Mouse (Mus musculus): ENCODE results near the gene Nyap1. TPM values are rescaled to one million over a fixed set of nuclear protein-coding genes. Genes with fewer than 3 reads are reported as not detected.
"Not testable (repeated sequence)": the region's sequence is repeated elsewhere in the genome, so short reads cannot be mapped to it uniquely, and the experiment has no call there.

Gene Nyap1
- polyA plus RNA-seq, 1 experiment from 2014 or later, result 5.1 TPM

- Histone ChIP-seq H3K4me1 (peaks cover 70% of the 10 kb centered on the region), H3K4me3 (peak overlapping the region; percentile 47), H3K27me3 (ENCODE audit: low read depth, poor library complexity, severe bottlenecking) (0 out of 2 replicates have a peak, but pooled peaks cover 4% of the 10 kb centered on the region), H3K9me3 (replicated peaks) (no peaks in the 10 kb centered on the region), H3K27ac (replicated peaks) (peak overlapping the region; percentile 97), H3K36me3 (peaks cover 81% of the 10 kb centered on the region)
- peak; percentile 95 for DNase-seq (ENCODE audit: low spot score)
- WGBS, result 65% methylated on average over 6 of the region's 6 CpGs
Observed at GRCm38 (mm10) chr5:137734289-137735061, 6.9 kb downstream of the Nyap1 start.

GRCm38 (mm10) chr5:137733638-137734288 is 7.6 kb downstream of the Nyap1 start:
- H3K4me1 ChIP-seq, result peaks cover 63% of the 10 kb centered on the region
- DNase-seq (ENCODE audit: low spot score), result peak; percentile 56
- H3K9me3 ChIP-seq (replicated peaks), result no peaks in the 10 kb centered on the region
- 0 out of 2 replicates have a peak, but pooled peaks cover 4% of the 10 kb centered on the region for H3K27me3 ChIP-seq (ENCODE audit: low read depth, poor library complexity, severe bottlenecking)
- 61% methylated on average over 12 of the region's 12 CpGs for WGBS
- peak overlapping the region; percentile 47 for H3K4me3 ChIP-seq
- peak overlapping the region; percentile 97 for H3K27ac ChIP-seq (replicated peaks)
- H3K36me3 ChIP-seq, result peaks cover 86% of the 10 kb centered on the region

GRCm38 (mm10) chr5:137726767-137727166 is 14.6 kb downstream of the Nyap1 start:
- H3K27ac ChIP-seq (replicated peaks), result no peak overlapping the region
- H3K36me3 ChIP-seq, result peaks cover 27% of the 10 kb centered on the region
- WGBS, result 84% methylated on average over 6 of the region's 6 CpGs
- H3K4me3 ChIP-seq, result no peak overlapping the region
- peaks cover 6% of the 10 kb centered on the region; the same call in 1 of the 2 replicates for H3K27me3 ChIP-seq (ENCODE audit: low read depth, poor library complexity, severe bottlenecking)
- H3K9me3 ChIP-seq (replicated peaks), result no peaks in the 10 kb centered on the region
- DNase-seq (ENCODE audit: low spot score), result no peak
- H3K4me1 ChIP-seq, result peaks cover 9% of the 10 kb centered on the region

GRCm38 (mm10) chr5:137723840-137724239 is 17.6 kb downstream of the Nyap1 start:
- H3K27ac ChIP-seq (replicated peaks), result no peak overlapping the region
- WGBS, result 90% methylated on average over 5 of the region's 5 CpGs
- peaks cover 3% of the 10 kb centered on the region; the same call in 1 of the 2 replicates for H3K27me3 ChIP-seq (ENCODE audit: low read depth, poor library complexity, severe bottlenecking)
- H3K36me3 ChIP-seq, result peaks cover 2% of the 10 kb centered on the region
- no peak for DNase-seq (ENCODE audit: low spot score)
- H3K4me3 ChIP-seq, result no peak overlapping the region
- no peaks in the 10 kb centered on the region for H3K9me3 ChIP-seq (replicated peaks)
- H3K4me1 ChIP-seq, result peaks cover 5% of the 10 kb centered on the region

- H3K27me3 ChIP-seq (ENCODE audit: low read depth, poor library complexity, severe bottlenecking); H3K27ac ChIP-seq (replicated peaks); DNase-seq (ENCODE audit: low spot score); H3K9me3 ChIP-seq (replicated peaks); H3K36me3 ChIP-seq; H3K4me1 ChIP-seq: not testable (repeated sequence)
- peak overlapping the region; percentile 21; the same call in 1 of the 2 replicates for H3K4me3 ChIP-seq
- 32% methylated on average over 10 of the region's 16 CpGs for WGBS
Observed at GRCm38 (mm10) chr5:137720558-137721164, 20.7 kb downstream of the Nyap1 start.

GRCm38 (mm10) chr5:137719088-137719487 is 22.3 kb downstream of the Nyap1 start:
- H3K4me1 ChIP-seq, result peaks cover 5% of the 10 kb centered on the region
- 89% methylated on average over 6 of the region's 6 CpGs for WGBS

GRCm38 (mm10) chr5:137718020-137718790 is 23.2 kb downstream of the Nyap1 start:
- WGBS, result 72% methylated on average over 8 of the region's 8 CpGs
- DNase-seq (ENCODE audit: low spot score), result no peak
- Histone ChIP-seq H3K9me3 (replicated peaks) (no peaks in the 10 kb centered on the region), H3K36me3 (no peaks in the 10 kb centered on the region), H3K4me1 (peaks cover 5% of the 10 kb centered on the region), H3K4me3 (no peak overlapping the region), H3K27ac (replicated peaks) (no peak overlapping the region), H3K27me3 (ENCODE audit: low read depth, poor library complexity, severe bottlenecking) (peaks cover 3% of the 10 kb centered on the region; the same call in 1 of the 2 replicates)

More at GRCm38 (mm10) chr5:137719088-137719487, 22.3 kb downstream of the Nyap1 start:
- DNase-seq (ENCODE audit: low spot score), result no peak
- Histone ChIP-seq H3K27ac (replicated peaks) (no peak overlapping the region), H3K27me3 (ENCODE audit: low read depth, poor library complexity, severe bottlenecking) (peaks cover 3% of the 10 kb centered on the region; the same call in 1 of the 2 replicates), H3K9me3 (replicated peaks) (no peaks in the 10 kb centered on the region), H3K36me3 (no peaks in the 10 kb centered on the region), H3K4me3 (no peak overlapping the region)

GRCm38 (mm10) chr5:137715685-137716084 is 25.7 kb downstream of the Nyap1 start:
- no peak overlapping the region for H3K27ac ChIP-seq (replicated peaks)
- 84% methylated on average over 8 of the region's 8 CpGs for WGBS

GRCm38 (mm10) chr5:137713454-137713853 is 28.0 kb downstream of the Nyap1 start:
- WGBS, result 88% methylated on average over 5 of the region's 5 CpGs
- no peak for DNase-seq (ENCODE audit: low spot score)
- no peaks in the 10 kb centered on the region for H3K4me1 ChIP-seq
- H3K9me3 ChIP-seq (replicated peaks), result no peaks in the 10 kb centered on the region
- no peak overlapping the region for H3K27ac ChIP-seq (replicated peaks)
- no peaks in the 10 kb centered on the region for H3K36me3 ChIP-seq
- H3K27me3 ChIP-seq (ENCODE audit: low read depth, poor library complexity, severe bottlenecking), result no peaks in the 10 kb centered on the region
- no peak overlapping the region for H3K4me3 ChIP-seq

More at GRCm38 (mm10) chr5:137715685-137716084, 25.7 kb downstream of the Nyap1 start:
- no peaks in the 10 kb centered on the region for H3K27me3 ChIP-seq (ENCODE audit: low read depth, poor library complexity, severe bottlenecking)
- no peaks in the 10 kb centered on the region for H3K36me3 ChIP-seq
- H3K9me3 ChIP-seq (replicated peaks), result no peaks in the 10 kb centered on the region
- no peak overlapping the region for H3K4me3 ChIP-seq
- H3K4me1 ChIP-seq, result peaks cover 4% of the 10 kb centered on the region
- DNase-seq (ENCODE audit: low spot score), result no peak

- H3K36me3 ChIP-seq, result no peaks in the 10 kb centered on the region
- WGBS, result 86% methylated on average over 12 of the region's 12 CpGs
- no peak overlapping the region for H3K4me3 ChIP-seq
- H3K4me1 ChIP-seq, result peaks cover 22% of the 10 kb centered on the region
- no peak overlapping the region for H3K27ac ChIP-seq (replicated peaks)
- H3K9me3 ChIP-seq (replicated peaks), result no peaks in the 10 kb centered on the region; the same call in 1 of the 2 replicates
- no peak for DNase-seq (ENCODE audit: low spot score)
- H3K27me3 ChIP-seq (ENCODE audit: low read depth, poor library complexity, severe bottlenecking), result no peaks in the 10 kb centered on the region
Observed at GRCm38 (mm10) chr5:137706913-137707633, 34.3 kb downstream of the Nyap1 start.

- H3K9me3 ChIP-seq (replicated peaks), result no peaks in the 10 kb centered on the region; the same call in 1 of the 2 replicates
- WGBS, result 76% methylated on average over 6 of the region's 6 CpGs
- peaks cover 22% of the 10 kb centered on the region for H3K4me1 ChIP-seq
- 0 out of 2 replicates have a peak overlapping the region, but pooled peaks have one; percentile 9 for H3K27ac ChIP-seq (replicated peaks)
- no peak for DNase-seq (ENCODE audit: low spot score)
- H3K36me3 ChIP-seq, result no peaks in the 10 kb centered on the region
- H3K4me3 ChIP-seq, result no peak overlapping the region
- no peaks in the 10 kb centered on the region for H3K27me3 ChIP-seq (ENCODE audit: low read depth, poor library complexity, severe bottlenecking)
Observed at GRCm38 (mm10) chr5:137705242-137705641, 36.2 kb downstream of the Nyap1 start.
